Mouse (Mus musculus): ENCODE results near the gene Il1rapl2. TPM values are rescaled to one million over a fixed set of nuclear protein-coding genes. Genes with fewer than 3 reads are reported as not detected.

Gene Il1rapl2
- total and polyA plus RNA-seq, 2 experiments: not detected

DNA sequence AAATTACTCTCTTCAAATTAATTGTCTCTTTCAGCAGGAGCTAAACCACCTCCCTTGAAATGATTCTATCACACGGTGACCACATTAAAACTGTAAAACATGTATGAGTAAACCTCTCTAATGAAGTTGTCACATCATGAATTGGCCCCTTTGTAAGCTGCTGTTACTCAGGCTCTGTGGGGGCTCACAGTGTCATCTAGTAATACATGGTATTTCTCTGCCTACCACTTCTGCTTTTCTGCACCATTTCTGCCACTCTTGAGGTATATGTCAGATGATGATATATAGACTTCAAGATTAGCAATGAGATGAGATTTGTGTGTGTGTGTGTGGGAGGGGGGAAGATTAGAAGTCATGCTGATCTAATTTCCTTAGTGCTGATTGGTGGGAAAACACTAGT lies 117.6 kb downstream of the Il1rapl2 start:
- H3K79me2 ChIP-seq (ENCODE audit: control insufficient read depth, insufficient read depth, low read length): no peaks in the 10 kb centered on the region
- no peak overlapping the region for H3K27ac ChIP-seq (replicated peaks; ENCODE audit: insufficient read depth, low read depth, low read length)
- no peak for DNase-seq (ENCODE audit: extremely low read depth, low read depth, low spot score)
- H3K4me1 ChIP-seq (ENCODE audit: control insufficient read depth, insufficient read depth, low read length): no peaks in the 10 kb centered on the region
- H3K27me3 ChIP-seq (ENCODE audit: control insufficient read depth, insufficient read depth, low read length): no peaks in the 10 kb centered on the region
- no peak for TF ChIP-seq POLR2A (IDR thresholded peaks at IDR 0.05; ENCODE audit: extremely low read depth, insufficient read depth, low read length)
- no peak for TF ChIP-seq CTCF (IDR thresholded peaks at IDR 0.05; ENCODE audit: low read depth, low read length)
- H3K4me3 ChIP-seq (ENCODE audit: insufficient read depth, low read depth, low read length): no peak overlapping the region
- H3K36me3 ChIP-seq (ENCODE audit: control insufficient read depth, insufficient read depth, low read length): no peaks in the 10 kb centered on the region
- WGBS: 81% methylated on average over 1 of the region's 1 CpGs
- no peak overlapping the region for H3K9ac ChIP-seq (ENCODE audit: low read depth, low read length)

DNA sequence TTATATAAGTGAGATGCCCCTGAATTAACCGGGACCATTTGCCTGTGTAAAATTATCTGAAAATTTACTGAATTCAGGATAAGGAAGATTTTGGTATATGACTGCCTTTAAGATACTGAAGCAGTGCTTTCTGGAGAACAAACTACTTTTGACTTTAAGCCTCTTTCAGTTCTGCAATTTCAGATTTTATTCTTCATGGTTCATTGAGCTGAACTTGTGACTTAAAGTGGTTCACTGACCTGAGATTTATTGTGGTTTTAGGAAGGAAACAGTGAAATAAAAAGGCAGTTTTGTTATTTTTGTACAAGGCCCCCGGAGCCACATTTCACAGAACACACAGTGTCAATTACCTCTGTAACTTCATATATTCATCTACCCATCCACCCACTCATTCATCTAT lies 129.6 kb downstream of the Il1rapl2 start:
- no peak for DNase-seq (ENCODE audit: extremely low read depth, low read depth, low spot score)
- Histone ChIP-seq H3K9ac (ENCODE audit: low read depth, low read length) (no peak overlapping the region), H3K36me3 (ENCODE audit: control insufficient read depth, insufficient read depth, low read length) (no peaks in the 10 kb centered on the region), H3K4me3 (ENCODE audit: insufficient read depth, low read depth, low read length) (no peak overlapping the region), H3K79me2 (ENCODE audit: control insufficient read depth, insufficient read depth, low read length) (no peaks in the 10 kb centered on the region), H3K27me3 (ENCODE audit: control insufficient read depth, insufficient read depth, low read length) (no peaks in the 10 kb centered on the region), H3K4me1 (ENCODE audit: control insufficient read depth, insufficient read depth, low read length) (no peaks in the 10 kb centered on the region), H3K27ac (replicated peaks; ENCODE audit: insufficient read depth, low read depth, low read length) (no peak overlapping the region)
- TF ChIP-seq POLR2A (IDR thresholded peaks at IDR 0.05; ENCODE audit: extremely low read depth, insufficient read depth, low read length): no peak
- TF ChIP-seq CTCF (IDR thresholded peaks at IDR 0.05; ENCODE audit: low read depth, low read length): no peak
- 81% methylated on average over 2 of the region's 2 CpGs for WGBS

DNA sequence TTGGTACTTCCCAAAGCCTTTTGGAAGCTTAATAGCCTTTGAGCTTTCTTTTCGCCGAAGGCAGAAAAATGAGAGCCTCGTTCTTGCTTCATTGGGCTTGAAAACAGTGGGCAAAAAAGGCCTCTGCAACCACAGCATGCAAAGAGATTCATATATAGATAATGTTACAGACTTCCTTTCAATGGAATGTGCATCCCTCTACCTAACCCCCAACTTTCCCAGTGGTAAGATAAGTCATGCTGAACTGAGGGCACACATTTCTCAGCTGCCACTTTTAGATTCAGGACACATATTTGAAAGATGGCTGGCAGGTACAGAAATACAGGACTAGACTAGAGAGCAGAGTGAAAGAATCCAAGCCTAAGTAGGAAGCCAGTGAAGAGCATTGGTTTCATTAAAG lies 185.1 kb downstream of the Il1rapl2 start:
- H3K4me3 ChIP-seq (ENCODE audit: insufficient read depth, low read depth, low read length): no peak overlapping the region
- no peaks in the 10 kb centered on the region for H3K4me1 ChIP-seq (ENCODE audit: control insufficient read depth, insufficient read depth, low read length)
- no peaks in the 10 kb centered on the region for H3K27me3 ChIP-seq (ENCODE audit: control insufficient read depth, insufficient read depth, low read length)
- H3K9ac ChIP-seq (ENCODE audit: low read depth, low read length): no peak overlapping the region
- DNase-seq (ENCODE audit: extremely low read depth, low read depth, low spot score): no peak
- H3K27ac ChIP-seq (replicated peaks; ENCODE audit: insufficient read depth, low read depth, low read length): no peak overlapping the region
- WGBS: 87% methylated on average over 3 of the region's 3 CpGs
- H3K79me2 ChIP-seq (ENCODE audit: control insufficient read depth, insufficient read depth, low read length): no peaks in the 10 kb centered on the region
- no peak for TF ChIP-seq POLR2A (IDR thresholded peaks at IDR 0.05; ENCODE audit: extremely low read depth, insufficient read depth, low read length)
- TF ChIP-seq CTCF (IDR thresholded peaks at IDR 0.05; ENCODE audit: low read depth, low read length): no peak
- H3K36me3 ChIP-seq (ENCODE audit: control insufficient read depth, insufficient read depth, low read length): no peaks in the 10 kb centered on the region

DNA sequence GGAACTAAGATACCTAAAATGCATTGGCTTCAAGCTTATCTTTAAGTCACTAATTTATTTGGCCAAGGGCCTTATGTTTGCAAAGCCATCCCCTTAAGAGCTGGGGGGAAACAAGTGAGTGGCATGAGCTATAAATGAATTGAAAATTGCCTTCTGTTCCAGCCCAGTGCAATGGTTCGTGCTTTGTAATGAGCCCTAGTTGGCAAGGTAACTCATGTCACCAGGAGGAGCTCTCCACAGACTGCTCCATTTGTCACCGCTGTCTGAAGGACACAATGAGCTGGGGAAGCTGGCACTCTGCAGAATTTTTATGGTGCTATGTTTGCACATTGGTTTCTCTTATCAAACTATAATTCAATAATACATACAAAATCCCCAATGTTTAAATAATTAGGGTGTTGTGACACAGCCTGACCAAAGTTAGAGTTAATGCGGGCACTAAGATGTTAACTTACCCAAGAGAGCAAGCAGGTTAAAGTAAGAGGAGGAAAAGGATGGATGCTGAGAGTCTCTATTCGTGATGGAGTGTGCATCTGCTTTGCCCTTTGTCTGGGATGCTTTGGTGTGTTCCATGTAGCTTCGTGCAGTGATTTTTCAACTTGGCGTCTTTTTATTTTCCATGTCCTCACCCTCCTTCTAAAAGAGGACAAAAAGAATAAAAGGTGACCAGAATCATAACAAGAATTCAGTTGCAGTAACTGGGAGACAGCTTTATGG lies 235.2 kb downstream of the Il1rapl2 start:
- no peaks in the 10 kb centered on the region for H3K27me3 ChIP-seq (ENCODE audit: control insufficient read depth, insufficient read depth, low read length)
- no peak overlapping the region for H3K4me3 ChIP-seq (ENCODE audit: insufficient read depth, low read depth, low read length)
- no peak for DNase-seq (ENCODE audit: extremely low read depth, low read depth, low spot score)
- TF ChIP-seq CTCF (IDR thresholded peaks at IDR 0.05; ENCODE audit: low read depth, low read length) (no peak), POLR2A (IDR thresholded peaks at IDR 0.05; ENCODE audit: extremely low read depth, insufficient read depth, low read length) (no peak)
- H3K9ac ChIP-seq (ENCODE audit: low read depth, low read length): no peak overlapping the region
- no peaks in the 10 kb centered on the region for H3K4me1 ChIP-seq (ENCODE audit: control insufficient read depth, insufficient read depth, low read length)
- H3K36me3 ChIP-seq (ENCODE audit: control insufficient read depth, insufficient read depth, low read length): no peaks in the 10 kb centered on the region
- no peak overlapping the region for H3K27ac ChIP-seq (replicated peaks; ENCODE audit: insufficient read depth, low read depth, low read length)
- H3K79me2 ChIP-seq (ENCODE audit: control insufficient read depth, insufficient read depth, low read length): no peaks in the 10 kb centered on the region
- WGBS: 63% methylated on average over 6 of the region's 6 CpGs

DNA sequence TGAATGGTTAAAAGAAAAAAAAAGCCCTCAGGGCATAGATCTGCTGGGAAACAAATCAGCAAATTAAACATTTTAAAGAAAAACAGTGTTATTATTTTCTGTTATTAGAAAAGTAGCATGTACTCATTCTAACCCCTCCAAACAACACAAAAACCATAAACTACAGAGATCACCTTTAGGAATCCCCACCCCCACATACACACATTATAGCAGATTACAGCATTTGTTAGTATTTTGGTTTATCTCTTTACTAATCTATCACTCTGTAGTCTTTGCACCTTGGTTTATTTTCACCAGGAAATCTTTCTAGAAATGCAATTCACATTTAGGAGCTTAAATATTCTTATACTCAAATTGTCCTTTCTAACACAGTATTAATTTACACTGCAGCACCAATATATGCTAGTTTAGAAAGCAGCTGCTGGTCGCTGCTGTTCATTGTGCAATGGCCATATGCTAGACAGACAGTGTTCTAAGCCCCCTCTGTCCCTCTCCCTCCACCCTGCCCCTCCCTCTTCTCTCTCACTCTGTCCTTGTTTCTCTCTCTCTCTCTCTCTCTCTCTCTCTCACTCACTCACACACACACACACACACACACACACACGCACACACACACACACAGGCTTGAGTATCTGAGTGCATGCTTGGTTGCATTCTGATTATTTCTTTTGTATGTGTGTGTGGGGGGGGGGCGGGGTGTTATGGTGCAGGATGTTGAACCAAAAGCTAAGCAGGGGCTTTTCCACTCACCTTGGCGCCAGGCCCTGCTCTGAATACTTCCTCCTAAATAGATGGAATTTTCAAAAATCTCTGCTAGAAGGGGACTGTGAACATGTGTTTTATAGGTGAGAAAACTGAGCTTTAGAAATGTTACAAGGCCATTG lies 236.1 kb downstream of the Il1rapl2 start:
- no peak for DNase-seq (ENCODE audit: extremely low read depth, low read depth, low spot score)
- no peaks in the 10 kb centered on the region for H3K4me1 ChIP-seq (ENCODE audit: control insufficient read depth, insufficient read depth, low read length)
- H3K79me2 ChIP-seq (ENCODE audit: control insufficient read depth, insufficient read depth, low read length): no peaks in the 10 kb centered on the region
- WGBS: 60% methylated on average over 3 of the region's 4 CpGs
- no peaks in the 10 kb centered on the region for H3K27me3 ChIP-seq (ENCODE audit: control insufficient read depth, insufficient read depth, low read length)
- no peaks in the 10 kb centered on the region for H3K36me3 ChIP-seq (ENCODE audit: control insufficient read depth, insufficient read depth, low read length)
- H3K27ac ChIP-seq (replicated peaks; ENCODE audit: insufficient read depth, low read depth, low read length): no peak overlapping the region
- no peak overlapping the region for H3K4me3 ChIP-seq (ENCODE audit: insufficient read depth, low read depth, low read length)
- H3K9ac ChIP-seq (ENCODE audit: low read depth, low read length): no peak overlapping the region
- no peak for TF ChIP-seq POLR2A (IDR thresholded peaks at IDR 0.05; ENCODE audit: extremely low read depth, insufficient read depth, low read length)
- TF ChIP-seq CTCF (IDR thresholded peaks at IDR 0.05; ENCODE audit: low read depth, low read length): no peak

All from liver, adult 2 months (tissue).